Mouse (Mus musculus) heart, postnatal 14 days (tissue): Measurements from ENCODE around the gene Hdgfl1. TPM values are rescaled to one million over a fixed set of nuclear protein-coding genes. Genes with fewer than 3 reads are reported as not detected.

Experiments used
- DNase-seq, 2 experiments: peaks; one replicate each; pipeline ENCODE4 v3.0.0; 2021 to 2022
- intact Hi-C: fragments of 180-260 bp; cut with DNase I; formaldehyde crosslinking; loops from one replicate; pipeline ENCODE4 v1.15.1; 2025
- long read RNA-seq, 2 experiments: library from polyadenylated mRNA; stranded (forward); transcript quantifications; one replicate each; pipeline ENCODE4 v2.0.0; 2021
- total RNA-seq, 2 experiments: library from RNA; stranded (reverse); gene quantifications; 2 replicates each; pipeline ENCODE4 v1.2.3; 2021

The Hdgfl1 gene
- total RNA-seq = not detected
- long read RNA-seq, experiment 1 = 0 reads
- long read RNA-seq, experiment 2 = 0 reads

DNA sequence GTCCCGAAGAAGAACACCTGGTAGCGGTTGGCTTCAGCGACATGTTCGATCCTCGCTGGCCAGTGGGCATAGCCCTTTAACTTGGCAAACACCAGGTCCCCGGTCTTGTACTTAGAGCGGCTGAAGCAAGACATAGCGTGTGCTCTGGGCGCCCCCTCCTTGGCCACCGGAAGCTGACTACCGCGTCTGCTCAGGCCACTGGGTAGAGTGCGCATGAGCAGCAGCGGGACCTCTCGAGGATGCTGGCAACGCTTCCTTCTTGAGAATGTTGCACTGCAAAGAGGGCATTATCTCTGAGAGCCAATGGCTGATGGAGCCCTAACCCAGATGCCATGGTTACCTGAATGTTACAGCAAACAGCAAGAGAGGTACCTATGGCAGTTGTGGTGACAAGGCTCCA, at the start of gene Hdgfl1:
Gene Hdgfl1, minus strand, starts transcription at position 211 of the 400 bp plus-strand sequence.
- intact Hi-C loops = no loop called here
- DNase-seq = no peak

DNA sequence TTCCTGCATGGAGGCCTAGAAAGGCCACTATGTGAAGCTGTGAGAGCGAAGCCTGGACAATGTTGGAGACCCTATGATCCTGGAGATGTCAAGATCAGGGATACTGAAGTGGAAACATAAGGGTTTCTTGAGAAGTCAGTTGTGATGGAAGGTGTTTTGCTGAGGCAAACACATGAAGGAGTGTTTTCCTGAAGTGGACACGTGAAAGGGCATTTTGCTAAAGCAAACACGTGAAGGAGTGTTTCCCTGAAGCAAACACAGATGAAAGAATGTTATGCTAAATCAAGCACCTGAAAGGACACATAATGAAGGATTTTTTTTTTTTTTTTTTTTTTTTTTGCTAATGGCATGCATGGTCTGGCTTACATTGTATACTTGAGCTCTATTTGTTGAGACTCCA, 25.5 kb upstream of the Hdgfl1 start:
- intact Hi-C loops = no loop called here

DNA sequence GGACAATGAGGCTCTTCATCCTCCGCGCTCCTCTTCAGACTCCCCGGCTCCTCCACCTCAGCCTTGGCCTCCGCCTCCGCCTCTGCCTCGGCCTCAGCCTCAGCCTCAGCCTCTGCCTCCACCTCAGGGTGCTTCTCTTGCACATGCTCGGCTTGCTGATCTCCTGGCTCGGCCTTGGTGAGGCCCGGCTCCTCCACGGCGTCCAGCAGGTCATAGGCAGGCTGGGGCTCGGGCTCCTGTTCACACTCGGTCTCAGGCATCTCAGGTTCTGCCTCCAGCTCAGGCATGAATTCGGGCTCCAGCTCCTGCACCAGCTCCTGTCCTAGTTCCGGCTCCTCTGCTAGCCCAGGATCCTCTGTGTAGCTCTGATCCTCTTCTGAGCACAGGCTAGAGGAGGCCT, 541 bp downstream of the Hdgfl1 start:
- intact Hi-C loops = no loop called here

More for the DNA sequence above, 25.5 kb upstream of the Hdgfl1 start:
- no peak for DNase-seq

DNA sequence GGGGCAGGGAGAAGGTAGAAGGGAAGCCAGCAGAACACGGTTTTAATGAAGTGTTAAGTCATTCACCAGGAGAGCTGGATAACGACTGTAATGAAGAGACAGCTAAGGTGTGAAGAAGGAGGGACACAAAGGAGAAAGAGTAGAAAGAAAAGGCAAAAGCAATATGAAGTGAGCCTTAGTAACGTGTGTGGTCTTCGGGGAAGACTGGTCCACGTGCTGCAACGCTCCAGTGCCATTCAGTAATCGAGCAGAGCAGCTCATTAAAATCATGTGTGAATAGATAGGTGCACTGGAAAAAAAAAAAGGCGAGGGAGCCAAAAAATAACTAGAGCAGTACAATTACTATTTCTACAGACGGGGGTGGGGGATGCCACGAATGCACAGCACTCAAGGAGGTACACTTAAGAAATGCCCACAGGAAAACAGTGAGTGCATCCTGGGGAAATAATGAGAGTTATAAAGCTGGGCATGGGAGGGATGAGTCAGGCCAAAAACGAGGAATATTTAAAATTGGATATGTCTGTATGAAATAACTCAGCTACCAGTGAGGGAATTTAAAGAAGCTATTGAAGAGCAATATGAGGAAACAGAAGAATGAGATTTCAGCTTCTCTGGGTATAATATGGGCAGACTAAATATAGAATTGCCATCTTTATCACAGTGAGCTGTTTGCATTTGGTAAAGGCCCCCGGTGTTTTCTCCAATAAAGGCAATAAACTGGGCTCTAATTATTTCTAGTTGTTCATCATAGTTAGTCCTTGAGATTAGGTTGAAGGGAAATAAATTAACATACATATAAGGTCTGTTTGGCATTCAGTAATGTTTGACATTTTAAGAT, 7.8 kb downstream of the Hdgfl1 start:
- intact Hi-C loops = no loop called here
- no peak for DNase-seq

More for the DNA sequence above, 541 bp downstream of the Hdgfl1 start:
- no peak for DNase-seq

DNA sequence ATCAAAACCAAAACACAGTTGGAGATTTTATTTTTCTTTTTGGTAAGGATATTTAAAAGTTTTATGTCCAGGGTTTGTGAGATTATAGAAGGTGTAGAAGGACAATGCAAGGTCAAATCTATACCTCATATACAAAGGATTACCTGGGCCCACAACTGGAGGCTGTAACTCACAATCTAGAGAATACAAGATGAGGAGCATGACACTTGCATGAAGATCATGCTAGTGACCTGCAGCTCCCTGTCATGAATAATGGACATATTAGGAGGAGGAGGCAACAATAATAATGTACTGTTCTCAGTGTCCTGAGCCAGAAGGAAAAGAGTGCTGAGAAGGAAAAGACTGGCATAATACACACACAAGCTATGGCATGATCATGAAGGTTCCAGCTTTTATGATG, 17.1 kb downstream of the Hdgfl1 start:
- intact Hi-C loops = no loop called here
- DNase-seq = no peak

DNA sequence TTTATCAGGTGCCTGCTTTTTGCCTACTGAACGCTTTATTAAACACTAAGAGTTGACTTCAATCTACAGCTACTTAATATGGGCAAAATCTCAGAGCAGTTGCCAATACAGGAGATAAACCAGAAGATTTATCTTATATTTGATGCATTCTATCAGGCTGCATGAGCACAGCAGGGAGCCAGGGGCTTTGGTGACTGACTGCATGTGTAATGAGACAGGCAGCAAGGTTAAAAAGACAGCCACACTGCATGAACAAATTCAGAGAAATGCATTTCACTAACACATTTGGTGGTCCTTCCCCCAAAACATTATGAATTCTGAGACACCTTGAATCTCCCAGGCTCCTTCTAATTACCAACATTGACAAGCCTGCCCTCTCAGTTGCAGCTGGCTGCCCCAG, 17.6 kb downstream of the Hdgfl1 start:
- intact Hi-C loops = no loop called here
- DNase-seq = no peak

DNA sequence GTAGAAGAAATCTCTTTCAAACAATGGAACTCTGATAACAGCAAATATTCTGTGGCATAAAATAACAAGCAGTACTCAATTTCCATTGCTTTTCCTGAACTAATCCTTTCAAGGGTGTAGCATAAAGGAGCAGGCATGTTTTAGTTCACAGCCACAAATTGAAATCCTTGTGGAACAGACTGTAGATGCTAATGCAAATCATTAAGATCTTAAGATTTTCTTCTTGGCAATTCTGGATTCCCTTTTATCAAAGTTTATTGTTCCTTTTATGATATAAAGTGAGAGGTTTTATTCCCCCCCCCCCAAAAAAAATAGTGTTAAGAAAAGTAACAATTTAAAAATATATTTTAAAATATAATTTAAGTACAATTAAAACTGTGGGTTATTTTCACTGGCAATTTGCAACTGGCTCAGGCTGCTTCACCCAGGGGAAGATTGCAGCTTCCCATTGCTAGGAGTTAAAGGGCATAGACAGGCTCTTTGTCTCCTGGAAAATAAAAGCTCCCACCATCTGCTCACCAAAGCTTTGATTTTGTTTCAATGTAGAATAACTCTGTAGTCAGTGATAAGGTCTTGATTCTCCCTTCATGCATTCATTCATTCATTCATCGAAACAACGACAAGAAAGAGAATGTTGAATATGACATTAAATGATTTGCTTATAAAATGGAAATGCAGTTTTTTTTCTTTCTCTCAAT, 24.1 kb downstream of the Hdgfl1 start:
- DNase-seq = no peak
- intact Hi-C loops = no loop called here

DNA sequence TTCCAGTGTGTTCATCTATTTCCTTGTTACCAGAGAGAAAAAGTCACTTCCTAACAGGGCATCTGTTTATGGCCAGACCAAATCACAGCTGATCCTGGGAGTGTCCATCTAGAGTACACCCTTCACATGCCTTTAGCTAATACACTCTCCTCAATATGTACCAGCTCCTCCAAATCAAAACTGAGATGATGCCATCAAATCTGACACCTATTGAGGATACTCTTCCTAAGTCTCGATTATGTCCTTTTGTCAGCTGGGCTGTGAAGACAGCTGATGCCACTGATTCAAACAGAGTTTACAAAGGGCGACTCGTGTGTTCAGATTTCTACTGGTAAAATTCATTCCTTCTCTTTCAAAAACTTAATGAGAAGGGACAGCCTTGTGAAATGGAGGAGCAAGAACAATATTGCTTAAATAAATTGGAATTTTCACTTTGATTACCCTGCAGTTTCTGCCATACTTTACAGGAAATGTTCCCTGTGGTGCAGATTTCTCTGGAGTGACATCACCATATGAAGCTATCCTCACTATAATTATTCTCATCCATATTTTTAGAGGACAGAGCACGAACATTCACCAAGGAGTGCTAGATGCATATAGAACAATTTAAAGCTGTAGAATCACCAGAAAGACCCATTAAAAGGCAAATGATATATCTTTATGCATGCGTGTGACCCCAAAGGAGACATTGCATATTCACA, 24.8 kb downstream of the Hdgfl1 start:
- DNase-seq = no peak
- intact Hi-C loops = no loop called here

DNA sequence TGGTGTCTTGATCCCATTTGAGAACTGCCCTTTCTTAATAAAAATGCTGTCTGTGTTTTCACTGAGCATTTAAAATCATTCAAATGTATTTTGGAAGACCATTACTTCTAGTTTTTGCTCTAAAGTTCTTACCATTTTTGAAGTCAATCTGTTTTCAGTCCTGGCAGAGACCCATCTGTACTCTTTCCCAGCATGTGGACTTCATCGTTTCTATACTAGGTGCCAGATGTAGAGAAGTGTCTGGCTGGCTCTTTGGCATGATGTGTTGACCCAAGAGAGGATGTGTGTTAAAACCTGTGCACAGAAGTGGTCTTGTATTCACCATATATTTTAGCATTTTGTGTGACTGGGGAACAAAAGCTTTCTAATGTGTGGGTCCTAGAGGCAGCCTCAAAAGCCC, 25.9 kb downstream of the Hdgfl1 start:
- peak in 1 of 2 experiments; percentile 20 for DNase-seq
- intact Hi-C loops = no loop called here

DNA sequence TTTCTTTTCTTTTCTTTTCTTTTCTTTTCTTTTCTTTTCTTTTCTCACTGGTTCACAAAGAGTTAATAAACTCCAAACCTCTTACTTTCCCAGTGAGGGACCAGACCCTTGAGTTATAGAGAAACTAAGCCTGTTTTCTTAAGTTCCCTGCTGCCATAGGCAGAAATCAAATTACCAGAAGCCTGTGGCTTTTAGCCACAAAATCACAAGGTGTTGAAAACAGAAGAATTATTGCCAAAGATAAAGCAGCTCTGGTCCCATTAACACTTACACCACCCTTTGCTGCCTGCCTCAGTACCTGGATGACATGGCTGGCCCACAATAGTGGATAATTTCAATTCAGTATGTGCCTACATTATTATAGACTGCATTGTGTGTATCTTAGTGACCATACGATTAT, 35.0 kb downstream of the Hdgfl1 start:
- no peak for DNase-seq
- intact Hi-C loops = no loop called here

DNA sequence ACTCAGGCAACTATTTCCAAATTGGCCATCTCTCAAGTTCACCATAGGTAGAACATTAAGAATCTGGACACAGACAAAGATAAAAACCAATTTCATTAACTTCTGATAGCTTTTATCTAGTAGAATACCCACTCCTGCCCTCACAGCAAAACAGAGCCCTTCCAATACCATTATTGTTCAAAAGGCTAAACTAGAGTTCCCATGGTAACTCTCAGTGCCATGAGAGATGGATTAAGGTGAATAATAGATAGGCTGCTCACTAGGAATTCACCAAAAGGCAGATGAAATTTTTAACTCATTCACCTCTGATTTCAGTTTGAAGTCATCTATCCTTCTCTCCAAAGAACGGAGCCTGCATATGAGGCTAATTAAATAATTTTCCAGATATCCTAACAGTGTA, 45.7 kb downstream of the Hdgfl1 start:
- DNase-seq = no peak
- intact Hi-C loops = no loop called here

DNA sequence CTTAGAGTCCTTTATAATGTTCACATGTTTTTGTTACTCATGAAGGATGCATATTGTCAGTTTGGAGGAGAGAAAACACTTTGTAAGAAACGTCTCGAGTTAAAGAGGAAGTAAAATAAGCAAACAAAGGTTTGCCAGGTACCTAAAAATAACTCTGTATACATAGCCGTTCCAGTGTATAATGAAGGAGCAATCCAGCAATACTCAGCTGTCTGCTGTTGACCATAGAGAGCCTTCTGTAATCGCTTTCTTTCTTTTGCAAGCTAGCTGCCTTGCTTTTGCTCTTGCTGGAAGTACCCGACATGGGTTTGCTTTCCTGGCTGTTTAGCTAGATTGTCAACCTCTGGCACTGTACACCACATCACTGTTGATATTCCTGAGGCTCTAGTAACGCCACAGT, 48.6 kb downstream of the Hdgfl1 start:
- no peak for DNase-seq
- intact Hi-C loops = no loop called here

DNA sequence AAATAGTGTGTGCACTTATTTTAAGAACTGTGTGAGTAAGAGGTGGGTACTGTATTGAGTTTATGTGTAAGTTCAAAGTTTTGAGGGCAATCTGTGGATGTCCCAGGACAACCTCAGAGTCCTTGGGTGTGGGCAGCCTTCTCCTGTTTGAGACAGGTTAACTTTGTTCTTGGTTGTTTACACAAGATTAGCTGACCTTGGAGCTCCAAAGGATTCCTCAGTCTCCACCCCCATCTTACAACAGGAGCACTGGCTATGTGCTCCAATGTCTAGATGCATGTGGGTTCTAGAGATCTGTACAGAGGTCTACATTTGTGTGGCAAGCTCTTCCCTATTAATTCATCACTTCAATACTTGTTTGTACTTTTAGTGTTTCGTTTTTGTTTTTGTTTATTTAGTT, 49.0 kb downstream of the Hdgfl1 start:
- intact Hi-C loops = no loop called here
- no peak for DNase-seq

DNA sequence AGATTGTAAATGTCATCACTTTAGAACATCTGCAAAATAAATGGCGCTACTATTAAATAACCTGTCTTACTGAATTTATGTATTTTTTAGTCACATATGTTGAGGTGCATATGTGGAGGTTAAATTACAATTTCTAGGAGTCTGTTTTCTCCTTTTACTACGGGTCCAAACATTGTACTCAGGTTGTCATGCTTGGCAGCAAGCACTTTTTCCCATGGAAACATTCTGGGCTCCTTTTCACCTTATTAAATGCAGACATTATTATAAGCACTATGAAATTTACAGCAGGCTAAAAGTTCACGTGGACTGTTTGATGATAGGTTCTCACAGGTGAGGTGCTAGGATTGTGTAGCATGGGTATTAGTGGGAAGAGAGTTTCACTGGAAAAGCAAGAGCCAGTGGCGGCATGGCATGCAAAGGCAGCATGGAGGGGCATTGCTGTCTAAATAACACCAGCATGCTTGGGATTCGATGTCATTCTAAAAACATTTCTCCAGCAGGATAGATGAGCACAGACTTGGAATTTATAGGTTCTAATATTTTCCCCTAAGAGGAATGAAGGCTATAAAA, 50.7 kb downstream of the Hdgfl1 start:
- no peak for DNase-seq
- intact Hi-C loops = no loop called here
